Mouse (Mus musculus): ENCODE data around the gene Grik4. TPM values are rescaled to one million over a fixed set of nuclear protein-coding genes. Genes with fewer than 3 reads are reported as not detected.

Grik4 gene
- polyA plus RNA-seq, 1 experiment from 2014 or later = 2.5 TPM

- no peaks in the 10 kb centered on the region for H3K36me3 ChIP-seq (ENCODE audit: control insufficient read depth, insufficient read depth, low read length)
- ATAC-seq (ENCODE audit: insufficient read depth, low FRiP score, low TSS enrichment) = no peak
- 100% methylated on average over 1 of the region's 1 CpGs for WGBS
Observed at GRCm38 (mm10) chr9:42488071-42488470, 456.2 kb downstream of the Grik4 start.

DNA sequence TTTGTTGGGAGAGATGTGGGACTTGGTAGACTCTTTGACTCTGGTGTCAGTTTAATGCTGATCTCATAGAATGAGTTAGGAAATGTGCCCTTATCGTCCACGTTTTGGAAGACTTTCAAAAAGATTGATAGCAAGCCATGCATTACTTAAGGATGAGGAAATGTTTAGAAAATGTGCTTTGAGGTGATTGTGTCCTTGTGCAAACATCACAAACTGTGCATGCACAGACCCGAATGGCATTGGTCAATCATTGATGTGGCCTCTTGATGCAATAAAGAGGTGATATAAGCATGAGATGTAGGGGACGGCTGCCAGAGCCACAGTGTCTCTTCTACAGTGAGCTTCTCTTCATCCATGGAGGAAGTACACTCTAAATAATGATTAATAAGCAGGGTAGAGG is 457.4 kb downstream of the Grik4 start:
- ATAC-seq (ENCODE audit: insufficient read depth, low FRiP score, low TSS enrichment) = no peak

More at GRCm38 (mm10) chr9:42488071-42488470, 456.2 kb downstream of the Grik4 start:
- H3K4me2 ChIP-seq (ENCODE audit: low read depth) = no peak overlapping the region
- H3K27ac ChIP-seq (ENCODE audit: low read depth, low read length) = no peak overlapping the region
- no peak overlapping the region for H3K9ac ChIP-seq (ENCODE audit: low read length)
- no peaks in the 10 kb centered on the region for H3K4me1 ChIP-seq (ENCODE audit: control insufficient read depth, insufficient read depth, low read length)
- no peaks in the 10 kb centered on the region for H3K9me3 ChIP-seq (ENCODE audit: control insufficient read depth, low read length)
- no peak overlapping the region for H3K4me3 ChIP-seq (ENCODE audit: low read depth, low read length)
- no peak for DNase-seq (ENCODE audit: low spot score)
- H3K27me3 ChIP-seq (ENCODE audit: control insufficient read depth, insufficient read depth, low read length) = no peaks in the 10 kb centered on the region

GRCm38 (mm10) chr9:42484667-42485066 is 459.6 kb downstream of the Grik4 start:
- H3K27ac ChIP-seq (ENCODE audit: low read depth, low read length) = no peak overlapping the region
- H3K4me2 ChIP-seq (ENCODE audit: low read depth) = no peak overlapping the region
- H3K4me1 ChIP-seq (ENCODE audit: control insufficient read depth, insufficient read depth, low read length) = no peaks in the 10 kb centered on the region
- H3K9me3 ChIP-seq (ENCODE audit: control insufficient read depth, low read length) = no peaks in the 10 kb centered on the region
- no peak overlapping the region for H3K9ac ChIP-seq (ENCODE audit: low read length)
- DNase-seq (ENCODE audit: low spot score) (no peak), ATAC-seq (ENCODE audit: insufficient read depth, low FRiP score, low TSS enrichment) (no peak)
- H3K4me3 ChIP-seq (ENCODE audit: low read depth, low read length) = no peak overlapping the region
- H3K36me3 ChIP-seq (ENCODE audit: control insufficient read depth, insufficient read depth, low read length) = no peaks in the 10 kb centered on the region
- H3K27me3 ChIP-seq (ENCODE audit: control insufficient read depth, insufficient read depth, low read length) = no peaks in the 10 kb centered on the region
- 94% methylated on average over 1 of the region's 1 CpGs for WGBS

More for the DNA sequence above, 457.4 kb downstream of the Grik4 start:
- Histone ChIP-seq H3K4me2 (ENCODE audit: low read depth) (no peak overlapping the region), H3K27me3 (ENCODE audit: control insufficient read depth, insufficient read depth, low read length) (no peaks in the 10 kb centered on the region), H3K27ac (ENCODE audit: low read depth, low read length) (no peak overlapping the region), H3K36me3 (ENCODE audit: control insufficient read depth, insufficient read depth, low read length) (no peaks in the 10 kb centered on the region), H3K9me3 (ENCODE audit: control insufficient read depth, low read length) (no peaks in the 10 kb centered on the region), H3K4me3 (ENCODE audit: low read depth, low read length) (no peak overlapping the region), H3K4me1 (ENCODE audit: control insufficient read depth, insufficient read depth, low read length) (no peaks in the 10 kb centered on the region), H3K9ac (ENCODE audit: low read length) (no peak overlapping the region)
- 81% methylated on average over 4 of the region's 4 CpGs for WGBS
- DNase-seq (ENCODE audit: low spot score) = no peak

GRCm38 (mm10) chr9:42482944-42483343 is 461.3 kb downstream of the Grik4 start:
- Histone ChIP-seq H3K27ac (ENCODE audit: low read depth, low read length) (no peak overlapping the region), H3K36me3 (ENCODE audit: control insufficient read depth, insufficient read depth, low read length) (no peaks in the 10 kb centered on the region), H3K27me3 (ENCODE audit: control insufficient read depth, insufficient read depth, low read length) (no peaks in the 10 kb centered on the region), H3K9ac (ENCODE audit: low read length) (no peak overlapping the region), H3K4me2 (ENCODE audit: low read depth) (no peak overlapping the region), H3K9me3 (ENCODE audit: control insufficient read depth, low read length) (no peaks in the 10 kb centered on the region), H3K4me3 (ENCODE audit: low read depth, low read length) (no peak overlapping the region), H3K4me1 (ENCODE audit: control insufficient read depth, insufficient read depth, low read length) (no peaks in the 10 kb centered on the region)
- DNase-seq (ENCODE audit: low spot score) (no peak), ATAC-seq (ENCODE audit: insufficient read depth, low FRiP score, low TSS enrichment) (no peak)
- 93% methylated on average over 1 of the region's 1 CpGs for WGBS

DNA sequence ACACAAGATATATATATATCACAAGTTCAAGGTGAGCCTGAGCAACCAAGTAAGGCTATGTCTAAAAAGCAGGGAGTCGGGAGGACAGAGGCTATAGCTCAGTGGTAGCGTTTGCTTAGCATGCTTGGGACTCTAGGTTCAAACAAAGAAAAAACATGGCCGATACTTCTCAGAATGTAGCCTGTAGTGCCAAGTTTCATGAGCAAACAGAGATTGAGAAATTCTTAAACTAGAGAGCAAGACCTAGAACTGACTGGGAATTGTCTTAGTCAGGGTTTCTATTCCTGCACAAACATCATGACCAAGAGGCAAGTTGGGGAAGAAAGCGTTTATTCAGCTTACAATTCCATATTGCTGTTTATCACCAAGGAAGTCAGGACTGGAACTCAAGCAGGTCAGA is 468.1 kb downstream of the Grik4 start:
- 88% methylated on average over 4 of the region's 4 CpGs for WGBS
- Histone ChIP-seq H3K9me3 (ENCODE audit: control insufficient read depth, low read length) (no peaks in the 10 kb centered on the region), H3K4me1 (ENCODE audit: control insufficient read depth, insufficient read depth, low read length) (peaks cover 4% of the 10 kb centered on the region; the same call in 1 of the 2 replicates), H3K4me2 (ENCODE audit: low read depth) (no peak overlapping the region), H3K4me3 (ENCODE audit: low read depth, low read length) (no peak overlapping the region), H3K9ac (ENCODE audit: low read length) (no peak overlapping the region), H3K36me3 (ENCODE audit: control insufficient read depth, insufficient read depth, low read length) (no peaks in the 10 kb centered on the region), H3K27ac (ENCODE audit: low read depth, low read length) (no peak overlapping the region), H3K27me3 (ENCODE audit: control insufficient read depth, insufficient read depth, low read length) (no peaks in the 10 kb centered on the region)
- no peak for ATAC-seq (ENCODE audit: insufficient read depth, low FRiP score, low TSS enrichment)
- no peak for DNase-seq (ENCODE audit: low spot score)

- H3K9me3 ChIP-seq (ENCODE audit: control insufficient read depth, low read length) = no peaks in the 10 kb centered on the region
- ATAC-seq (ENCODE audit: insufficient read depth, low FRiP score, low TSS enrichment) = no peak
- H3K4me3 ChIP-seq (ENCODE audit: low read depth, low read length) = no peak overlapping the region
- H3K4me2 ChIP-seq (ENCODE audit: low read depth) = no peak overlapping the region
- no peaks in the 10 kb centered on the region for H3K27me3 ChIP-seq (ENCODE audit: control insufficient read depth, insufficient read depth, low read length)
- no peak overlapping the region for H3K9ac ChIP-seq (ENCODE audit: low read length)
- WGBS = 93% methylated on average over 8 of the region's 8 CpGs
- no peak overlapping the region for H3K27ac ChIP-seq (ENCODE audit: low read depth, low read length)
- H3K36me3 ChIP-seq (ENCODE audit: control insufficient read depth, insufficient read depth, low read length) = no peaks in the 10 kb centered on the region
- peaks cover 9% of the 10 kb centered on the region; the same call in 1 of the 2 replicates for H3K4me1 ChIP-seq (ENCODE audit: control insufficient read depth, insufficient read depth, low read length)
- DNase-seq (ENCODE audit: low spot score) = no peak
Observed at GRCm38 (mm10) chr9:42474244-42474643, 470.0 kb downstream of the Grik4 start.

GRCm38 (mm10) chr9:42471921-42472747 is 472.2 kb downstream of the Grik4 start:
- Histone ChIP-seq H3K4me3 (ENCODE audit: low read depth, low read length) (peak overlapping the region; percentile 74), H3K4me1 (ENCODE audit: control insufficient read depth, insufficient read depth, low read length) (peaks cover 9% of the 10 kb centered on the region; the same call in 1 of the 2 replicates), H3K9me3 (ENCODE audit: control insufficient read depth, low read length) (no peaks in the 10 kb centered on the region), H3K27me3 (ENCODE audit: control insufficient read depth, insufficient read depth, low read length) (no peaks in the 10 kb centered on the region), H3K27ac (ENCODE audit: low read depth, low read length) (no peak overlapping the region; the same call in 1 of the 2 replicates), H3K9ac (ENCODE audit: low read length) (peak overlapping the region; percentile 74), H3K36me3 (ENCODE audit: control insufficient read depth, insufficient read depth, low read length) (no peaks in the 10 kb centered on the region), H3K4me2 (ENCODE audit: low read depth) (peak overlapping the region; percentile 65)
- ATAC-seq (ENCODE audit: insufficient read depth, low FRiP score, low TSS enrichment) (peak; percentile 93), DNase-seq (ENCODE audit: low spot score) (peak; percentile 94)
- 6% methylated on average over 49 of the region's 49 CpGs for WGBS

DNA sequence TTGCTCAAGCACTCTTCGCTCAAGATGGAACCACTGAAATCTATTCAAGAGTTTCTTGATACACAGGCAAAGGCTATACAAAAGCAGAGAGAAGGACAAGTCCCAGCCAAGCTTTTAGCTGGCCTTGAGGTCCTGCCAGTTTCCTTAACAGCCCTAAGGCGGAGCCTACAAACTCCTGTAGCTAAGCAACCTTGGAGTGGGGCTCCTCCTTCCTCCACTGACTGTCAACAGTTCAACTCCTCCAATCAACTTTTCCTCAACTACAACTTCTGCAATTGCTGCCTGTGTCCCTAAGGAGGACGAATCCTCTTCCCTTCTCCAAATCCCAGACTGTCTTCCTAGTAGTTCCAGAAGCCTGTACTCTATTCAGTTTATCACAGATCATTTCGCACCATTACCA is 473.1 kb downstream of the Grik4 start:
- no peaks in the 10 kb centered on the region for H3K27me3 ChIP-seq (ENCODE audit: control insufficient read depth, insufficient read depth, low read length)
- peak overlapping the region; percentile 74 for H3K4me3 ChIP-seq (ENCODE audit: low read depth, low read length)
- no peaks in the 10 kb centered on the region for H3K9me3 ChIP-seq (ENCODE audit: control insufficient read depth, low read length)
- H3K27ac ChIP-seq (ENCODE audit: low read depth, low read length) = no peak overlapping the region
- no peaks in the 10 kb centered on the region for H3K36me3 ChIP-seq (ENCODE audit: control insufficient read depth, insufficient read depth, low read length)
- H3K9ac ChIP-seq (ENCODE audit: low read length) = peak overlapping the region; percentile 74; the same call in 1 of the 2 replicates
- no peak for DNase-seq (ENCODE audit: low spot score)
- WGBS = 57% methylated on average over 4 of the region's 4 CpGs
- ATAC-seq (ENCODE audit: insufficient read depth, low FRiP score, low TSS enrichment) = no peak
- H3K4me2 ChIP-seq (ENCODE audit: low read depth) = peak overlapping the region; percentile 65
- peaks cover 9% of the 10 kb centered on the region; the same call in 1 of the 2 replicates for H3K4me1 ChIP-seq (ENCODE audit: control insufficient read depth, insufficient read depth, low read length)

DNA sequence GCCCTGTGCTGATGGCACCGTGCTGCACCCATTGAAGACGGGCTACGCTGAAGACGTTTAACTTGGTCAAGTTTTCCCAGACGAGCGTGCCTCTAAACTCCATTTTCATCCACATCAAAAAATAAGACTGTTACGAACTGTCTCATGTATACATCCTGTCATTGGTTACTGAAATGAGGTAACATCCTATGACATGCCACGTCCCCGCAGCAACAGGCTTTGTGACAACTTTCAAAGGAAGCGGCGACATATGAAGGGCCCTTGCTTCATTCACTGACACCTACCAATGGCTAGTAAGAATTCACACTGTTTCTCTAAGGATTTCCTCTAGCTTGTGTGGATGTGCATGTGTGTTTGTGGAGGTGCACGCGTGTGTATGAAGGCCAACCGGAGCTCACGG is 475.0 kb downstream of the Grik4 start:
- Histone ChIP-seq H3K9ac (ENCODE audit: low read length) (no peak overlapping the region), H3K27me3 (ENCODE audit: control insufficient read depth, insufficient read depth, low read length) (no peaks in the 10 kb centered on the region), H3K4me1 (ENCODE audit: control insufficient read depth, insufficient read depth, low read length) (peaks cover 9% of the 10 kb centered on the region; the same call in 1 of the 2 replicates), H3K9me3 (ENCODE audit: control insufficient read depth, low read length) (no peaks in the 10 kb centered on the region), H3K27ac (ENCODE audit: low read depth, low read length) (no peak overlapping the region), H3K4me3 (ENCODE audit: low read depth, low read length) (no peak overlapping the region), H3K36me3 (ENCODE audit: control insufficient read depth, insufficient read depth, low read length) (no peaks in the 10 kb centered on the region), H3K4me2 (ENCODE audit: low read depth) (no peak overlapping the region)
- no peak for ATAC-seq (ENCODE audit: insufficient read depth, low FRiP score, low TSS enrichment)
- 96% methylated on average over 15 of the region's 15 CpGs for WGBS
- no peak for DNase-seq (ENCODE audit: low spot score)
